Mouse (Mus musculus) small intestine, adult 2 months (tissue): ENCODE data around the gene Anapc16. TPM values are rescaled to one million over a fixed set of nuclear protein-coding genes. Genes with fewer than 3 reads are reported as not detected.
"Not testable (repeated sequence)": the region's sequence is repeated elsewhere in the genome, so short reads cannot be mapped to it uniquely, and the experiment has no call there.

Source experiments
- H3K27ac ChIP-seq: fragments of 200-500 bp; 2 replicates; pipeline ENCODE4 v1.5.1; 2012; ENCODE audit warnings: low read depth, low read length, control low read depth, inconsistent platforms; ENCODE audit not compliant: insufficient read depth
- H3K27me3 ChIP-seq: fragments of 200-500 bp; 2 replicates; pipeline ENCODE4 v1.6.1; 2012; ENCODE audit warnings: mild to moderate bottlenecking, moderate library complexity, low read length, inconsistent platforms; ENCODE audit not compliant: control insufficient read depth, insufficient read depth
- H3K36me3 ChIP-seq: fragments of 200-500 bp; 2 replicates; pipeline ENCODE4 v1.6.1; 2012; ENCODE audit warnings: mild to moderate bottlenecking, low read length, control low read depth, inconsistent platforms; ENCODE audit not compliant: control insufficient read depth, insufficient read depth
- H3K4me1 ChIP-seq: fragments of 200-500 bp; 2 replicates; pipeline ENCODE4 v1.6.1; 2012; ENCODE audit warnings: low read length, inconsistent platforms, mixed read lengths; ENCODE audit not compliant: control insufficient read depth, insufficient read depth, insufficient read length
- H3K4me3 ChIP-seq: fragments of 200-500 bp; 2 replicates; pipeline ENCODE4 v1.5.1; 2012; ENCODE audit warnings: low read depth, mild to moderate bottlenecking, control low read depth, inconsistent platforms, low read length, moderate library complexity
- CTCF ChIP-seq: fragments of 200-500 bp; IDR thresholded peaks from 2 replicates; pipeline ENCODE4 v1.5.1; 2012; ENCODE audit warnings: low read depth, mild to moderate bottlenecking, control low read depth, inconsistent platforms, low read length, moderate library complexity, mixed read lengths; ENCODE audit not compliant: insufficient replicate concordance, insufficient read length; ENCODE audit errors: extremely low read depth
- POLR2A ChIP-seq: fragments of 200-500 bp; IDR thresholded peaks from 2 replicates; pipeline ENCODE4 v1.6.1; 2012; ENCODE audit warnings: low read depth, mild to moderate bottlenecking, control low read depth, inconsistent platforms, low read length, moderate library complexity
- WGBS: fragments of 180-500 bp; shearing (Covaris S2); methylation state at CpG from one replicate; pipeline ENCODE4 v1.1.7; 2018; 5-methylcytosine and 5-hydroxymethylcytosine counted together
- polyA plus RNA-seq: library from polyadenylated mRNA; depleted of rRNA; stranded (reverse); fragments of >200 nt; gene quantifications from 2 replicates; pipeline ENCODE4 v1.2.3, GENCODE M21; 2012

The Anapc16 gene
- polyA plus RNA-seq, 1 experiment, result 51.4 TPM

- H3K27ac ChIP-seq, result no peak overlapping the region
- TF ChIP-seq CTCF (no peak), POLR2A (no peak)
- peaks cover 16% of the 10 kb centered on the region for H3K36me3 ChIP-seq
- no peak overlapping the region for H3K4me3 ChIP-seq
- WGBS, result 80% methylated on average over 3 of the region's 3 CpGs
- H3K4me1 ChIP-seq, result peaks cover 4% of the 10 kb centered on the region; the same call in 1 of the 2 replicates
- H3K27me3 ChIP-seq, result no peaks in the 10 kb centered on the region
Observed at GRCm38 (mm10) chr10:59999057-59999456, 3.9 kb downstream of the Anapc16 start.

GRCm38 (mm10) chr10:59997591-59997990, 5.3 kb downstream of the Anapc16 start:
- Histone ChIP-seq H3K4me3 (no peak overlapping the region), H3K4me1 (peaks cover 4% of the 10 kb centered on the region; the same call in 1 of the 2 replicates)

DNA sequence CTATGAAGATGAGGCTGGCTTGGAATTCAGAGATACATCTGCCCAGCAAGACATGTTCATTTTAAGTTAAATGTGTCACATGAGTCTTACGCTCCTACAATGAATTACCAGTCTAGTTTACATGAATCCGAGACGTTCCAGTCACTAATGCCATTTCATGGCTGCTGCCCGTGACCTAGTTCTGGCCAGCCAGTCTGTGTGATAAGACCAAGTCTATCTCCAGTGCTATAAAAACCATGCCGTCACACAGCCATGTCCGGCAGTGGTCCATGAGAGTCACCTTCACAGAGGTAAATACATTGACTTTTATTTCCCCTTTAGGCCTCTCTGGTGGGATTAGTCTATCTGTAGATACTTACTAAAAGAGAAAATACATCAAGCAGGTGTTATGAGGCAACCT, 7.0 kb downstream of the Anapc16 start:
- WGBS, result 89% methylated on average over 6 of the region's 6 CpGs
- H3K27ac ChIP-seq, result no peak overlapping the region

More at GRCm38 (mm10) chr10:59997591-59997990, 5.3 kb downstream of the Anapc16 start:
- TF ChIP-seq POLR2A (no peak), CTCF (no peak)
- peaks cover 20% of the 10 kb centered on the region for H3K36me3 ChIP-seq
- H3K27me3 ChIP-seq, result no peaks in the 10 kb centered on the region
- no peak overlapping the region for H3K27ac ChIP-seq
- 4% methylated on average over 7 of the region's 7 CpGs for WGBS

GRCm38 (mm10) chr10:59993813-59994212, 9.1 kb downstream of the Anapc16 start:
- not testable (repeated sequence) for H3K4me1 ChIP-seq
- 65% methylated on average over 2 of the region's 3 CpGs for WGBS
- peaks cover 36% of the 10 kb centered on the region for H3K36me3 ChIP-seq

More for the DNA sequence above, 7.0 kb downstream of the Anapc16 start:
- Histone ChIP-seq H3K27me3 (no peaks in the 10 kb centered on the region), H3K36me3 (peaks cover 21% of the 10 kb centered on the region), H3K4me1 (no peaks in the 10 kb centered on the region), H3K4me3 (no peak overlapping the region)
- TF ChIP-seq CTCF, result no peak

DNA sequence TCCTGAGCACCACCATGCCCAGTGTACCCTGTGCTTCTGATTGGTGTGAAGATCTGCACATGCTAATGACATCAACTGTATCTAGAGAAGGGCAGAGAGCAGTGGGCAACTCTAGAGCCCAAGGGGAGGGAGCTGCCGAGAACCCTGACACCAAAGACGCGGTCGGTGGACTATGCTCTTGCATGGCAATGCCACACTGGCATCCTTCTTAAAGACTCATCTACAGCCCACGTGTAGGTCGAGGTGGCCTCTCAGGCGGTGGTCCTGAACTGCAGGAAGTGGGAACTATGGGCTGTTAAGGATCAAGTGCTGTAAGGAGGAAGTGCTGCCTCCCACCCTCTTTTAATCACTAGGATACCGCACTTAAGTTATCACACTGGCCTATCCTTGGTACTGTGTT, 10.9 kb downstream of the Anapc16 start:
- TF ChIP-seq CTCF, result no peak
- no peak for TF ChIP-seq POLR2A
- H3K4me3 ChIP-seq, result no peak overlapping the region
- peaks cover 53% of the 10 kb centered on the region for H3K36me3 ChIP-seq
- no peaks in the 10 kb centered on the region for H3K4me1 ChIP-seq
- no peaks in the 10 kb centered on the region for H3K27me3 ChIP-seq
- WGBS, result 80% methylated on average over 8 of the region's 8 CpGs
- H3K27ac ChIP-seq, result no peak overlapping the region

More at GRCm38 (mm10) chr10:59993813-59994212, 9.1 kb downstream of the Anapc16 start:
- not testable (repeated sequence) for H3K4me3 ChIP-seq, H3K27me3 ChIP-seq, H3K27ac ChIP-seq

DNA sequence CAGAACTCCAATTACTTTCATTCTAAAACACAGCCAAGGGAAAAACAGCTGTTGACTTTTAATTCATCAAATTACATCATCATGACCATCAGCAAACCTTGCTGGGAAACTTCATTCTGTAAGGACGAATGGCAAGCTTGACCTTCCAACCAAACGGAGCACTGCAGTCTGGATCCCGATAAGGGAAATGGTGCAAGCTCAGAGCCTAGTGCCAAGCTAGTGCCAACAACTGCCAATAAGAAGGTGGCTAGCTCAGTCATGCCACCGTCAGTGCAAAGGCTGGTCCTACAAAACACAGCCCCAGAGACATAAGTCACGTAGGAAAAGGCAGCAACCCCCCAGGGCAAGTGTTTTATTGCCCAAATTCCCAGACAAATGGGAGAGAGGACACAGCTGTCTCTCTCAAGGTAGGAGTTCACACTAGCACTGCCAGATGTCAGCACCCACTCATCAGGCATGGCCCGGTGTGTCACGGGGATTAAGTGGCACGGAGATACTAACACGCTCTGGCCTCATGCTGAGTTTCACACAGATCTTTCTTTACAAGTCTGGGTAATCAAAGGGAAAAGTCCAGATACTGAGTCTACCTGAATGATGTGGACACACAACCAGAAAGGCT, 11.6 kb downstream of the Anapc16 start:
- no peaks in the 10 kb centered on the region for H3K4me1 ChIP-seq
- 66% methylated on average over 9 of the region's 9 CpGs for WGBS
- H3K27me3 ChIP-seq, result no peaks in the 10 kb centered on the region
- TF ChIP-seq POLR2A (no peak), CTCF (no peak)
- H3K36me3 ChIP-seq, result peaks cover 56% of the 10 kb centered on the region
- no peak overlapping the region; the same call in 1 of the 2 replicates for H3K27ac ChIP-seq
- no peak overlapping the region for H3K4me3 ChIP-seq

- Histone ChIP-seq H3K36me3 (peaks cover 51% of the 10 kb centered on the region), H3K27ac (no peak overlapping the region), H3K4me3 (no peak overlapping the region), H3K4me1 (no peaks in the 10 kb centered on the region), H3K27me3 (no peaks in the 10 kb centered on the region)
- no peak for TF ChIP-seq POLR2A
- TF ChIP-seq CTCF, result no peak
- 98% methylated on average over 9 of the region's 9 CpGs for WGBS
Observed at GRCm38 (mm10) chr10:59990393-59990792, 12.5 kb downstream of the Anapc16 start.
